Mouse (Mus musculus) forebrain, embryonic 11.5 days (tissue): Measurements from ENCODE around the gene Lrig1. TPM values are rescaled to one million over a fixed set of nuclear protein-coding genes. Genes with fewer than 3 reads are reported as not detected.

ENCODE experiments used
- ATAC-seq: fragments of 200-750 bp; cut with Nextera tagmentation; replicated peaks from 2 replicates; pipeline ENCODE4 v1.8.0; 2017; ENCODE audit warnings: moderate TSS enrichment; ENCODE audit not compliant: low FRiP score
- DNase-seq: peaks from one replicate; pipeline ENCODE4 v3.0.0-alpha.2; 2017; ENCODE audit warnings: low spot score
- H3K27ac ChIP-seq: fragments of 300-500 bp; sonication (generic); 2 replicates; pipeline ENCODE4 v1.5.1; 2014; ENCODE audit warnings: low read depth, low read length
- H3K27me3 ChIP-seq: fragments of 300-500 bp; sonication (generic); 2 replicates; pipeline ENCODE4 v1.6.1; 2014; ENCODE audit warnings: mild to moderate bottlenecking, low read length, mixed read lengths; ENCODE audit not compliant: control insufficient read depth, insufficient read depth
- H3K36me3 ChIP-seq: fragments of 300-500 bp; sonication (generic); 2 replicates; pipeline ENCODE4 v1.6.1; 2014; ENCODE audit warnings: mild to moderate bottlenecking, low read length, moderate library complexity, mixed read lengths; ENCODE audit not compliant: control insufficient read depth, insufficient read depth
- H3K4me1 ChIP-seq: fragments of 300-500 bp; sonication (generic); replicated peaks from 2 replicates; pipeline ENCODE4 v1.6.1; 2014; ENCODE audit warnings: low read length, mixed read lengths; ENCODE audit not compliant: control insufficient read depth, insufficient read depth
- H3K4me2 ChIP-seq: fragments of 300-500 bp; sonication (generic); 2 replicates; pipeline ENCODE4 v1.6.1; 2014; ENCODE audit warnings: low read depth, mild to moderate bottlenecking, low read length, moderate library complexity, mixed read lengths; ENCODE audit not compliant: severe bottlenecking
- H3K4me3 ChIP-seq: fragments of 300-500 bp; sonication (generic); 2 replicates; pipeline ENCODE4 v1.5.1; 2014; ENCODE audit warnings: low read depth, low read length
- H3K9ac ChIP-seq: fragments of 300-500 bp; sonication (generic); 2 replicates; pipeline ENCODE4 v1.6.1; 2014; ENCODE audit warnings: low read length
- H3K9me3 ChIP-seq: fragments of 300-500 bp; sonication (generic); 2 replicates; pipeline ENCODE4 v1.6.1; 2016; ENCODE audit warnings: low read length, mixed read lengths; ENCODE audit not compliant: control insufficient read depth
- WGBS: fragments of 180-500 bp; shearing (Covaris S2); extraction: QIAGEN DNeasy Blood & Tissue Kit; methylation state at CpG from one replicate; pipeline ENCODE4 v1.1.7; 2014; 5-methylcytosine and 5-hydroxymethylcytosine counted together
- polyA plus RNA-seq: library from polyadenylated mRNA; unstranded; fragments of >200 nt; fragmentation: Nextera tagmentation; extraction: Ambion mirVana; gene quantifications from 2 replicates; pipeline ENCODE4 v1.2.1, GENCODE M21; 2014

Gene Lrig1
- polyA plus RNA-seq, 1 experiment from 2014 or later, result 21.7 TPM

- no peak for DNase-seq
- Histone ChIP-seq H3K4me2 (no peak overlapping the region), H3K9me3 (no peaks in the 10 kb centered on the region), H3K36me3 (peaks cover 23% of the 10 kb centered on the region), H3K9ac (no peak overlapping the region), H3K4me1 (no peaks in the 10 kb centered on the region), H3K4me3 (no peak overlapping the region), H3K27ac (no peak overlapping the region), H3K27me3 (no peaks in the 10 kb centered on the region)
- no peak for ATAC-seq
- WGBS, result 83% methylated on average over 9 of the region's 9 CpGs
Observed at GRCm38 (mm10) chr6:94620801-94621301, 79.1 kb downstream of the Lrig1 start.

- no peak overlapping the region for H3K4me3 ChIP-seq
- H3K27me3 ChIP-seq, result no peaks in the 10 kb centered on the region
- H3K27ac ChIP-seq, result no peak overlapping the region
- WGBS, result 64% methylated on average over 6 of the region's 6 CpGs
- no peak overlapping the region for H3K9ac ChIP-seq
- DNase-seq, result no peak
- ATAC-seq, result no peak
- H3K36me3 ChIP-seq, result peaks cover 26% of the 10 kb centered on the region
- H3K9me3 ChIP-seq, result no peaks in the 10 kb centered on the region
- no peaks in the 10 kb centered on the region for H3K4me1 ChIP-seq
- H3K4me2 ChIP-seq, result no peak overlapping the region
Observed at GRCm38 (mm10) chr6:94620287-94620686, 79.7 kb downstream of the Lrig1 start.

- H3K4me2 ChIP-seq, result no peak overlapping the region
- H3K36me3 ChIP-seq, result peaks cover 22% of the 10 kb centered on the region
- no peaks in the 10 kb centered on the region for H3K4me1 ChIP-seq
- no peak overlapping the region for H3K9ac ChIP-seq
- ATAC-seq, result no peak
- 94% methylated on average over 5 of the region's 5 CpGs for WGBS
- no peak for DNase-seq
- no peak overlapping the region for H3K4me3 ChIP-seq
- no peaks in the 10 kb centered on the region for H3K27me3 ChIP-seq
- H3K27ac ChIP-seq, result no peak overlapping the region
- no peaks in the 10 kb centered on the region for H3K9me3 ChIP-seq
Observed at GRCm38 (mm10) chr6:94618671-94619070, 81.3 kb downstream of the Lrig1 start.

- no peaks in the 10 kb centered on the region for H3K27me3 ChIP-seq
- no peak overlapping the region for H3K9ac ChIP-seq
- ATAC-seq, result no peak
- DNase-seq, result no peak
- no peaks in the 10 kb centered on the region for H3K9me3 ChIP-seq
- peaks cover 17% of the 10 kb centered on the region for H3K36me3 ChIP-seq
- no peaks in the 10 kb centered on the region for H3K4me1 ChIP-seq
- 90% methylated on average over 4 of the region's 4 CpGs for whole genome bisulfite sequencing
- H3K4me2 ChIP-seq, result no peak overlapping the region
- no peak overlapping the region for H3K4me3 ChIP-seq
- no peak overlapping the region for H3K27ac ChIP-seq
Observed at GRCm38 (mm10) chr6:94615936-94616335, 84.0 kb downstream of the Lrig1 start.

- H3K4me2 ChIP-seq, result no peak overlapping the region
- no peaks in the 10 kb centered on the region for H3K9me3 ChIP-seq
- H3K9ac ChIP-seq, result no peak overlapping the region
- ATAC-seq (no peak), DNase-seq (no peak)
- WGBS, result 94% methylated on average over 6 of the region's 6 CpGs
- no peaks in the 10 kb centered on the region for H3K4me1 ChIP-seq
- no peaks in the 10 kb centered on the region for H3K27me3 ChIP-seq
- peaks cover 17% of the 10 kb centered on the region for H3K36me3 ChIP-seq
- no peak overlapping the region for H3K4me3 ChIP-seq
- H3K27ac ChIP-seq, result no peak overlapping the region
Observed at GRCm38 (mm10) chr6:94614346-94614745, 85.6 kb downstream of the Lrig1 start.

GRCm38 (mm10) chr6:94613235-94613895 lies 86.6 kb downstream of the Lrig1 start:
- WGBS, result 88% methylated on average over 6 of the region's 6 CpGs

GRCm38 (mm10) chr6:94604546-94604945 lies 95.4 kb downstream of the Lrig1 start:
- 91% methylated on average over 2 of the region's 2 CpGs for WGBS
- H3K27me3 ChIP-seq, result no peaks in the 10 kb centered on the region
- DNase-seq (no peak), ATAC-seq (no peak)
- peaks cover 10% of the 10 kb centered on the region for H3K36me3 ChIP-seq
- no peak overlapping the region for H3K27ac ChIP-seq
- no peaks in the 10 kb centered on the region for H3K4me1 ChIP-seq
- no peaks in the 10 kb centered on the region for H3K9me3 ChIP-seq
- H3K4me2 ChIP-seq, result no peak overlapping the region
- H3K4me3 ChIP-seq, result no peak overlapping the region
- no peak overlapping the region for H3K9ac ChIP-seq

More at GRCm38 (mm10) chr6:94613235-94613895, 86.6 kb downstream of the Lrig1 start:
- H3K27ac ChIP-seq, result no peak overlapping the region
- H3K9ac ChIP-seq, result no peak overlapping the region
- H3K4me3 ChIP-seq, result no peak overlapping the region
- DNase-seq (no peak), ATAC-seq (no peak)
- H3K4me1 ChIP-seq, result no peaks in the 10 kb centered on the region
- H3K36me3 ChIP-seq, result peaks cover 17% of the 10 kb centered on the region
- no peaks in the 10 kb centered on the region for H3K9me3 ChIP-seq
- H3K27me3 ChIP-seq, result no peaks in the 10 kb centered on the region
- H3K4me2 ChIP-seq, result no peak overlapping the region

GRCm38 (mm10) chr6:94604072-94604471 lies 95.9 kb downstream of the Lrig1 start:
- Histone ChIP-seq H3K9ac (no peak overlapping the region), H3K36me3 (peaks cover 10% of the 10 kb centered on the region), H3K9me3 (no peaks in the 10 kb centered on the region), H3K4me3 (no peak overlapping the region), H3K4me1 (no peaks in the 10 kb centered on the region), H3K27me3 (no peaks in the 10 kb centered on the region), H3K4me2 (no peak overlapping the region), H3K27ac (no peak overlapping the region)
- WGBS, result 53% methylated on average over 3 of the region's 3 CpGs
- ATAC-seq, result no peak
- no peak for DNase-seq

- H3K4me3 ChIP-seq, result no peak overlapping the region
- WGBS, result 72% methylated on average over 5 of the region's 5 CpGs
- no peaks in the 10 kb centered on the region for H3K4me1 ChIP-seq
- H3K9me3 ChIP-seq, result no peaks in the 10 kb centered on the region
- no peak for ATAC-seq
- H3K27ac ChIP-seq, result no peak overlapping the region
- no peak overlapping the region for H3K4me2 ChIP-seq
- no peak for DNase-seq
- H3K9ac ChIP-seq, result no peak overlapping the region
- H3K27me3 ChIP-seq, result no peaks in the 10 kb centered on the region
- H3K36me3 ChIP-seq, result no peaks in the 10 kb centered on the region; the same call in none of the 2 replicates
Observed at GRCm38 (mm10) chr6:94601811-94602210, 98.1 kb downstream of the Lrig1 start.
